Mouse (Mus musculus): ENCODE results near the gene Wnt7b. TPM values are rescaled to one million over a fixed set of nuclear protein-coding genes. Genes with fewer than 3 reads are reported as not detected.

Gene Wnt7b
- polyA plus RNA-seq, 1 experiment from 2014 or later: 0.66 TPM

- no peak overlapping the region for H3K9ac ChIP-seq (ENCODE audit: low read depth, low read length)
- H3K4me1 ChIP-seq (ENCODE audit: control insufficient read depth, insufficient read depth, low read length): no peaks in the 10 kb centered on the region
- H3K36me3 ChIP-seq (ENCODE audit: control insufficient read depth, insufficient read depth, low read length): no peaks in the 10 kb centered on the region
- ATAC-seq: no peak
- no peak overlapping the region for H3K4me2 ChIP-seq (ENCODE audit: low read depth, low read length)
- H3K9me3 ChIP-seq (ENCODE audit: control insufficient read depth, low read length): no peaks in the 10 kb centered on the region
- H3K27ac ChIP-seq (ENCODE audit: low read length): no peak overlapping the region
- no peaks in the 10 kb centered on the region for H3K27me3 ChIP-seq (replicated peaks; ENCODE audit: control insufficient read depth, insufficient read depth, low read length)
- no peak overlapping the region for H3K4me3 ChIP-seq (ENCODE audit: low read length)
- WGBS: 53% methylated on average over 11 of the region's 11 CpGs
Observed at GRCm38 (mm10) chr15:85538170-85538569, 44.1 kb downstream of the Wnt7b start.

DNA sequence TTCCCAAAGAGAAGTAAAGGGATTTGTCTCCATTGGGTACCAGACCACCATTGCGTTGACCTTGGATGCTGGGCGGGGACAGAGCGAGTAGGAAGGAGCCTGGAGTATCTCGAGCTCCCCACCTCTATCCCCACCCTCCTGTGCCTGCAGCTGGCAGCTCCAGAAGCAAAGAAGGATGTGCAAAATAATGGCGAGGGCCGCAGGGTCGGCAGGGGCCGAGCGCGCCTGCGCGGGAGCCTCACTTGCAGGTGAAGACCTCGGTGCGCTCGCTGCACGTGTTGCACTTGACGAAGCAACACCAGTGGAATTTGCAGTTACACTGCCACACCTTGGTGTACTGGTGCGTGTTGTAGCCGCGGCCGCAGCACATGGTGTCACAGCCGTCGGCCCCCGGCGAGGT lies 45.1 kb downstream of the Wnt7b start:
- H3K4me2 ChIP-seq (ENCODE audit: low read depth, low read length): no peak overlapping the region
- no peak overlapping the region for H3K9ac ChIP-seq (ENCODE audit: low read depth, low read length)
- no peak overlapping the region for H3K4me3 ChIP-seq (ENCODE audit: low read length)
- H3K9me3 ChIP-seq (ENCODE audit: control insufficient read depth, low read length): no peaks in the 10 kb centered on the region
- no peak overlapping the region for H3K27ac ChIP-seq (ENCODE audit: low read length)
- no peaks in the 10 kb centered on the region for H3K27me3 ChIP-seq (replicated peaks; ENCODE audit: control insufficient read depth, insufficient read depth, low read length)
- ATAC-seq: no peak
- 78% methylated on average over 25 of the region's 25 CpGs for WGBS
- no peaks in the 10 kb centered on the region for H3K36me3 ChIP-seq (ENCODE audit: control insufficient read depth, insufficient read depth, low read length)
- H3K4me1 ChIP-seq (ENCODE audit: control insufficient read depth, insufficient read depth, low read length): no peaks in the 10 kb centered on the region

DNA sequence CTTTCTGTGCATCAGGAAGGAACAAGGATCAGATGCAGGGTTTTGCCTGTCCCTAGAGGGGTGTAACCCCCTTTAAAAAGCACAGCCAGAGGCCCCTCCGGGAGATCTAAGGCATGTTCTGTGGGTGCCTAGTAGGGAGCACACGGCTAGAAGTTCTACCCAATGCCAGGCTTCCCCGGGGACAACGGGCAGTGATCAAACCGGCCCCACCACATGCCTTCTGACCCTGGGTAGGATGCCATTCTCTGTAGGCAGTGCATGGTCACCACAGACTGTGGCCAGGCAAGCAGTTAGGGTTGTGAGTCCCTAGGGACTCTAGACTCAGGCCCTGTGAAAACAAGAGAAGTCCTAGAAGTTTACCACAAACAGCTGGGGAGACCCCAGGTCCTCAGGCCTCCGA lies 47.6 kb downstream of the Wnt7b start:
- H3K9ac ChIP-seq (ENCODE audit: low read depth, low read length): no peak overlapping the region
- 85% methylated on average over 6 of the region's 6 CpGs for WGBS
- no peak overlapping the region for H3K4me3 ChIP-seq (ENCODE audit: low read length)
- no peaks in the 10 kb centered on the region for H3K9me3 ChIP-seq (ENCODE audit: control insufficient read depth, low read length)
- H3K4me2 ChIP-seq (ENCODE audit: low read depth, low read length): no peak overlapping the region
- no peaks in the 10 kb centered on the region for H3K4me1 ChIP-seq (ENCODE audit: control insufficient read depth, insufficient read depth, low read length)
- no peak overlapping the region for H3K27ac ChIP-seq (ENCODE audit: low read length)
- H3K36me3 ChIP-seq (ENCODE audit: control insufficient read depth, insufficient read depth, low read length): no peaks in the 10 kb centered on the region
- no peaks in the 10 kb centered on the region for H3K27me3 ChIP-seq (replicated peaks; ENCODE audit: control insufficient read depth, insufficient read depth, low read length)
- no peak for ATAC-seq

- ATAC-seq: peak; percentile 42; the same call in 1 of the 2 replicates
- WGBS: 64% methylated on average over 8 of the region's 8 CpGs
- H3K9ac ChIP-seq (ENCODE audit: low read depth, low read length): no peak overlapping the region
- H3K9me3 ChIP-seq (ENCODE audit: control insufficient read depth, low read length): no peaks in the 10 kb centered on the region
- no peaks in the 10 kb centered on the region for H3K36me3 ChIP-seq (ENCODE audit: control insufficient read depth, insufficient read depth, low read length)
- no peaks in the 10 kb centered on the region for H3K4me1 ChIP-seq (ENCODE audit: control insufficient read depth, insufficient read depth, low read length)
- H3K27me3 ChIP-seq (replicated peaks; ENCODE audit: control insufficient read depth, insufficient read depth, low read length): no peaks in the 10 kb centered on the region
- H3K27ac ChIP-seq (ENCODE audit: low read length): no peak overlapping the region
- no peak overlapping the region for H3K4me2 ChIP-seq (ENCODE audit: low read depth, low read length)
- H3K4me3 ChIP-seq (ENCODE audit: low read length): no peak overlapping the region
Observed at GRCm38 (mm10) chr15:85534215-85534614, 48.1 kb downstream of the Wnt7b start.

- no peaks in the 10 kb centered on the region for H3K9me3 ChIP-seq (ENCODE audit: control insufficient read depth, low read length)
- WGBS: 74% methylated on average over 3 of the region's 3 CpGs
- no peaks in the 10 kb centered on the region for H3K36me3 ChIP-seq (ENCODE audit: control insufficient read depth, insufficient read depth, low read length)
- H3K4me3 ChIP-seq (ENCODE audit: low read length): no peak overlapping the region
- no peaks in the 10 kb centered on the region for H3K4me1 ChIP-seq (ENCODE audit: control insufficient read depth, insufficient read depth, low read length)
- H3K4me2 ChIP-seq (ENCODE audit: low read depth, low read length): no peak overlapping the region
- no peaks in the 10 kb centered on the region for H3K27me3 ChIP-seq (replicated peaks; ENCODE audit: control insufficient read depth, insufficient read depth, low read length)
- ATAC-seq: no peak
- H3K9ac ChIP-seq (ENCODE audit: low read depth, low read length): no peak overlapping the region
- no peak overlapping the region for H3K27ac ChIP-seq (ENCODE audit: low read length)
Observed at GRCm38 (mm10) chr15:85532063-85532462, 50.2 kb downstream of the Wnt7b start.

GRCm38 (mm10) chr15:85529911-85530310 lies 52.4 kb downstream of the Wnt7b start:
- no peaks in the 10 kb centered on the region for H3K4me1 ChIP-seq (ENCODE audit: control insufficient read depth, insufficient read depth, low read length)
- no peak for ATAC-seq
- H3K27me3 ChIP-seq (replicated peaks; ENCODE audit: control insufficient read depth, insufficient read depth, low read length): no peaks in the 10 kb centered on the region
- no peak overlapping the region for H3K27ac ChIP-seq (ENCODE audit: low read length)
- H3K4me3 ChIP-seq (ENCODE audit: low read length): no peak overlapping the region
- no peaks in the 10 kb centered on the region for H3K9me3 ChIP-seq (ENCODE audit: control insufficient read depth, low read length)
- no peaks in the 10 kb centered on the region for H3K36me3 ChIP-seq (ENCODE audit: control insufficient read depth, insufficient read depth, low read length)
- H3K9ac ChIP-seq (ENCODE audit: low read depth, low read length): no peak overlapping the region
- H3K4me2 ChIP-seq (ENCODE audit: low read depth, low read length): no peak overlapping the region
- WGBS: 47% methylated on average over 3 of the region's 3 CpGs

GRCm38 (mm10) chr15:85524404-85524950 lies 57.8 kb downstream of the Wnt7b start:
- no peak for ATAC-seq
- Histone ChIP-seq H3K4me2 (ENCODE audit: low read depth, low read length) (no peak overlapping the region), H3K27me3 (replicated peaks; ENCODE audit: control insufficient read depth, insufficient read depth, low read length) (no peaks in the 10 kb centered on the region), H3K4me1 (ENCODE audit: control insufficient read depth, insufficient read depth, low read length) (peaks cover 10% of the 10 kb centered on the region), H3K36me3 (ENCODE audit: control insufficient read depth, insufficient read depth, low read length) (no peaks in the 10 kb centered on the region), H3K27ac (ENCODE audit: low read length) (no peak overlapping the region), H3K9me3 (ENCODE audit: control insufficient read depth, low read length) (no peaks in the 10 kb centered on the region), H3K9ac (ENCODE audit: low read depth, low read length) (no peak overlapping the region), H3K4me3 (ENCODE audit: low read length) (no peak overlapping the region)
- 46% methylated on average over 12 of the region's 12 CpGs for WGBS

DNA sequence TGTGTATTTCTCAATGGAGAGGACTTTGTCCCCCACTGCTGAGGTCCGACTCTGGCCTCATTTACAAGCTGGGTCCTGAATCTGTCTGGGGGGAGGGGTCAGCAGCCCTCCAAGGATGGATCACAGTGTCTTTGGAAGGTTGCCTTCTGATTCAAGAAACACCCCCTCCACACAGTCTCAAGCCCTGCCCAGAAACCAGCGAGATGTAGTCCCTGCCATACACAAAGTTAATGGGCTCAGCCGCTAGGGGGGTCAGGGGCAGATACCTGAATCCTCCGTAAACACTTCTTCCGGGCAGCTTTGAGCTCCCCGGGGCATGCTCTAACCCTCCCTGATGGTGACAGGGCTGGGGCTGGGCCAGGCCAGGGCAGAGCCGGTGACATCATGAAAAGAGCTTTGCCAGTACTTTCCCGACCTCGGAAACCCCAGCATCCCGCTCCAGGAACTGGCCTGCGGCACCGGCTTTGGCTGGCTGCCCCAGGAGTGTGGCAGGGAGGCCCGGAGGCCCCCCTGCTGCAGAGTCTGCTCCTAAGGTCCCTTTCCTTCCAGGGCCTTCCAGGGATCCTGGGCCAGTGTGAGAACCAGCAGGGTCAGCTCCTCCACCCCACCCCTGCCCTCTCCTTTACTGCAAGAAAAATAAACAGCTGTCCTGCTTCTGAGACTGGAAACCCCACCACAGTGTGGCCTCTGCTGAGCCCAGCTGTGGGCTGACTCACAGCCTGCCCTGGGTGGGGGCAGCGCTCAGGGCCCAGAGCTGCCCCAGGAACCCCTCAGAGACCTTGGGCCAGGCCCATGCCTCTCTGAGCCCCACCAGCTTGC lies 58.9 kb downstream of the Wnt7b start:
- WGBS: 8% methylated on average over 14 of the region's 14 CpGs
- peak; percentile 78 for ATAC-seq
- peak overlapping the region; percentile 48 for H3K4me2 ChIP-seq (ENCODE audit: low read depth, low read length)
- H3K27me3 ChIP-seq (replicated peaks; ENCODE audit: control insufficient read depth, insufficient read depth, low read length): no peaks in the 10 kb centered on the region
- no peaks in the 10 kb centered on the region for H3K36me3 ChIP-seq (ENCODE audit: control insufficient read depth, insufficient read depth, low read length)
- H3K4me1 ChIP-seq (ENCODE audit: control insufficient read depth, insufficient read depth, low read length): peaks cover 10% of the 10 kb centered on the region
- H3K4me3 ChIP-seq (ENCODE audit: low read length): peak overlapping the region; percentile 13; the same call in 1 of the 2 replicates
- no peaks in the 10 kb centered on the region for H3K9me3 ChIP-seq (ENCODE audit: control insufficient read depth, low read length)
- peak overlapping the region; percentile 34; the same call in 1 of the 2 replicates for H3K9ac ChIP-seq (ENCODE audit: low read depth, low read length)
- no peak overlapping the region for H3K27ac ChIP-seq (ENCODE audit: low read length)

DNA sequence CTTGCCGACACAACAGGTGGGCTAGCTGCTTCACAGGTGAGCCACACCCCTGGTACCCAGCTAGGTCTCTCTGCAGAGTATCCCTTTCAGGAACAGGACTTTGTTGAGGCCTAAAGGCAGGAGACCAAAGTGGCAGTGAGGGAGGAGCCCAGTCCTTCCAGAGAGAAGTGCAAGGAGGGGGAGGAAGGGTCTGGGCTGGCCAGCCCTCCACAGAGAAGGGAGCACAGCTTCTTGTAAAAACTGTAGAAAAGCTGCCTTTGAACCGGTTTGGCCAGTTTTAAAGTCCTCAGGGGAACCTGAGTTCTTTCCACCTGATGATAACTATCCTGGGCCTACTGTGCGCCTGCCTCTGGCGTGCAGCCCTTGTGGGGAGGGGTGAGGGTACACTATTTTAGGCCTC lies 62.8 kb downstream of the Wnt7b start:
- Histone ChIP-seq H3K27ac (ENCODE audit: low read length) (no peak overlapping the region), H3K36me3 (ENCODE audit: control insufficient read depth, insufficient read depth, low read length) (no peaks in the 10 kb centered on the region), H3K9ac (ENCODE audit: low read depth, low read length) (no peak overlapping the region), H3K4me2 (ENCODE audit: low read depth, low read length) (no peak overlapping the region), H3K27me3 (replicated peaks; ENCODE audit: control insufficient read depth, insufficient read depth, low read length) (no peaks in the 10 kb centered on the region), H3K4me3 (ENCODE audit: low read length) (no peak overlapping the region), H3K9me3 (ENCODE audit: control insufficient read depth, low read length) (no peaks in the 10 kb centered on the region), H3K4me1 (ENCODE audit: control insufficient read depth, insufficient read depth, low read length) (peaks cover 10% of the 10 kb centered on the region)
- peak; percentile 46 for ATAC-seq
- 58% methylated on average over 4 of the region's 4 CpGs for WGBS

All from intestine, embryonic 16.5 days (tissue).